Mouse (Mus musculus) E14TG2a.4 (cell line): ENCODE data around the gene Kcnk12.

Source experiments
- CTCF ChIP-seq: conservative IDR thresholded peaks from 2 replicates; pipeline ENCODE4 v1.5.1; 2014; ENCODE audit warnings: low read length
- NANOG ChIP-seq: IDR thresholded peaks from 2 replicates; pipeline ENCODE4 v1.6.1; 2014; ENCODE audit warnings: borderline replicate concordance, low read length, mixed read lengths
- POU5F1 ChIP-seq: IDR thresholded peaks from 2 replicates; pipeline ENCODE4 v1.6.1; 2014; ENCODE audit warnings: low read length, borderline replicate concordance

- TF ChIP-seq CTCF (no peak), POU5F1 (no peak), NANOG (no peak)
Observed at GRCm38 (mm10) chr17:87840079-87840478, 42.3 kb upstream of the Kcnk12 start.
